ENCODE assay signal across 8 mouse cellular contexts in genomic region chr15:103323070-103323454, GRCm38 (mm10). TPM values are rescaled to one million over a fixed set of nuclear protein-coding genes. Genes with fewer than 3 reads are reported as not detected.
A peak's percentile ranks its signal among the peaks of the same experiment; 100 is the strongest.
DNase-seq lines count a peak whose midpoint lies in the region; ATAC-seq and TF ChIP-seq lines count a peak whose summit lies in the region.

No protein-coding gene starts in this region.

- H3K9ac ChIP-seq in heart, embryonic 15.5 days: peak overlapping the region; percentile 84
- H3K9ac ChIP-seq in liver, embryonic 14.5 days (replicated peaks): peak overlapping the region; percentile 42
- H3K9ac ChIP-seq in stomach, embryonic 16.5 days (ENCODE audit: low read length): peak overlapping the region; percentile 85

- TF ChIP-seq EP300 in liver, embryonic 14.5 days (IDR thresholded peaks at IDR 0.05; ENCODE audit: low read depth): no peak

- H3K9me3 ChIP-seq in heart, embryonic 15.5 days (replicated peaks): no peaks in the 10 kb centered on the region
- H3K9me3 ChIP-seq in liver, embryonic 14.5 days (ENCODE audit: control insufficient read depth, low read length): no peaks in the 10 kb centered on the region
- H3K9me3 ChIP-seq in stomach, embryonic 16.5 days (replicated peaks; ENCODE audit: control insufficient read depth, low read length): no peaks in the 10 kb centered on the region

- peak overlapping the region; percentile 48; the same call in 1 of the 2 replicates for H3K4me3 ChIP-seq in spleen, adult 2 months (ENCODE audit: extremely low read depth, insufficient read depth, insufficient read length)
- H3K4me3 ChIP-seq in heart, embryonic 15.5 days: peak overlapping the region; percentile 78
- H3K4me3 ChIP-seq in liver, embryonic 14.5 days (ENCODE audit: insufficient read depth in 1 of 2, low read depth in 2 of 2, low read length in 2 of 2): peak overlapping the region; percentile 55 to 57
- H3K4me3 ChIP-seq in stomach, embryonic 16.5 days (replicated peaks; ENCODE audit: low read length): peak overlapping the region; percentile 54

- WGBS in spleen, adult 2 months: 10% methylated on average over 24 of the region's 26 CpGs
- 3% methylated on average over 17 of the region's 26 CpGs for WGBS in heart, embryonic 15.5 days
- 4% methylated on average over 14 of the region's 26 CpGs for WGBS in liver, embryonic 14.5 days (ENCODE audit: insufficient replicate concordance)
- WGBS in stomach, embryonic 16.5 days: under 1% methylated on average over 25 of the region's 26 CpGs

- peak; percentile 64 for DNase-seq in adrenal gland, postnatal 25 days
- DNase-seq in adrenal gland, postnatal 10 days: no peak
- DNase-seq in spleen, adult 2 months (ENCODE audit: low read depth in 1 of 2, low spot score in 2 of 2): no peak
- no peak for DNase-seq in spleen, postnatal 4 days (ENCODE audit: low spot score in 2 of 2)
- DNase-seq in liver, embryonic 14.5 days (ENCODE audit: low read depth in 3 of 3, low spot score in 3 of 3): no peak
- DNase-seq in adrenal gland, adult (ENCODE audit: inconsistent age in 2 of 2, low spot score in 1 of 2): no peak

- peak; percentile 60; the same call in 1 of the 2 replicates for ATAC-seq in heart, embryonic 15.5 days (replicated peaks; ENCODE audit: insufficient number of reproducible peaks, insufficient read depth, low FRiP score, low read depth)
- ATAC-seq in liver, embryonic 14.5 days (ENCODE audit: insufficient read depth): peak; percentile 61
- peak; percentile 61 for ATAC-seq in stomach, embryonic 16.5 days (ENCODE audit: insufficient read depth, low FRiP score)

- H3K27ac ChIP-seq in spleen, adult 2 months (ENCODE audit: insufficient read depth, low read length): no peak overlapping the region
- peak overlapping the region; percentile 64 for H3K27ac ChIP-seq in heart, embryonic 15.5 days
- H3K27ac ChIP-seq in liver, embryonic 14.5 days: no peak overlapping the region
- H3K27ac ChIP-seq in stomach, embryonic 16.5 days (ENCODE audit: low read length): no peak overlapping the region

- peak overlapping the region; percentile 96 for H3K4me2 ChIP-seq in heart, embryonic 15.5 days
- peak overlapping the region; percentile 68 for H3K4me2 ChIP-seq in liver, embryonic 14.5 days (ENCODE audit: low read depth)
- H3K4me2 ChIP-seq in stomach, embryonic 16.5 days (ENCODE audit: low read depth, low read length): peak overlapping the region; percentile 78

- TF ChIP-seq CTCF in spleen, adult 2 months (IDR thresholded peaks at IDR 0.05; ENCODE audit: extremely low read depth, insufficient read depth, insufficient read length, insufficient replicate concordance): no peak
- TF ChIP-seq CTCF in liver, embryonic 14.5 days (IDR thresholded peaks at IDR 0.05; ENCODE audit: low read depth): no peak

- no peak for TF ChIP-seq POLR2A in spleen, adult 2 months (IDR thresholded peaks at IDR 0.05; ENCODE audit: low read depth, low read length)

- H3K36me3 ChIP-seq in spleen, adult 2 months (ENCODE audit: control insufficient read depth, insufficient read depth, low read length): no peaks in the 10 kb centered on the region
- no peaks in the 10 kb centered on the region for H3K36me3 ChIP-seq in heart, embryonic 15.5 days
- H3K36me3 ChIP-seq in liver, embryonic 14.5 days (replicated peaks; ENCODE audit: control insufficient read depth, insufficient read depth, low read depth): no peaks in the 10 kb centered on the region
- H3K36me3 ChIP-seq in stomach, embryonic 16.5 days (ENCODE audit: control insufficient read depth, insufficient read depth, low read length): no peaks in the 10 kb centered on the region

- no peaks in the 10 kb centered on the region for H3K27me3 ChIP-seq in spleen, adult 2 months (ENCODE audit: control insufficient read depth, insufficient read depth, low read length)
- H3K27me3 ChIP-seq in heart, embryonic 15.5 days: no peaks in the 10 kb centered on the region
- H3K27me3 ChIP-seq in liver, embryonic 14.5 days (ENCODE audit: control insufficient read depth, insufficient read depth, low read length): no peaks in the 10 kb centered on the region
- no peaks in the 10 kb centered on the region for H3K27me3 ChIP-seq in stomach, embryonic 16.5 days (ENCODE audit: control insufficient read depth, insufficient read depth, low read length)

- H3K4me1 ChIP-seq in spleen, adult 2 months (ENCODE audit: control insufficient read depth, insufficient read depth, insufficient read length): peaks cover 3% of the 10 kb centered on the region; the same call in 1 of the 2 replicates
- peaks cover 42% of the 10 kb centered on the region for H3K4me1 ChIP-seq in heart, embryonic 15.5 days (replicated peaks)
- peaks cover 0 to 8% of the 10 kb centered on the region in 2 experiments; a peak in 2 of 4 replicates for H3K4me1 ChIP-seq in liver, embryonic 14.5 days (replicated peaks; ENCODE audit: control insufficient read depth in 2 of 2, insufficient read depth in 2 of 2, low read length in 1 of 2)
- H3K4me1 ChIP-seq in stomach, embryonic 16.5 days (ENCODE audit: control insufficient read depth, insufficient read depth, low read length): peaks cover 23% of the 10 kb centered on the region

RNA-seq across cellular contexts. Expression of gene Gpr84, which starts 12.7 kb away (rescaled TPM):
- not detected in 2 replicates for total RNA-seq in adrenal gland, postnatal 25 days (2021)
- total RNA-seq in adrenal gland, postnatal 10 days (2021): not detected
- polyA plus RNA-seq in spleen, adult 2 months (2012; rRNA removed): 0.33 and 0.49 TPM in 2 replicates
- 0.11 and 0.25 TPM in 2 replicates for polyA plus RNA-seq in heart, embryonic 15.5 days (2015; fragmentation: Nextera tagmentation; extraction: Ambion mirVana)
- polyA plus RNA-seq in liver, embryonic 14.5 days (2012; rRNA removed): 0.17 and 0.20 TPM in 2 replicates
- polyA plus RNA-seq in liver, embryonic 14.5 days (2014; fragmentation: Nextera tagmentation; extraction: Ambion mirVana): 0.18 and 0.32 TPM in 2 replicates
- 0.15 and 0.59 TPM in 2 replicates for polyA plus RNA-seq in stomach, embryonic 16.5 days (2015; fragmentation: Nextera tagmentation; extraction: Ambion mirVana)

RNA-seq across cellular contexts. Expression of gene Zfp385a, which starts 16.8 kb away (rescaled TPM):
- total RNA-seq in adrenal gland, postnatal 25 days (2021): 8.8 and 9.1 TPM in 2 replicates
- 10 to 100 TPM; 20.1 to 24.2 TPM for total RNA-seq in adrenal gland, postnatal 10 days (2021)
- 28.1 and 31.0 TPM in 2 replicates for polyA plus RNA-seq in spleen, adult 2 months (2012; rRNA removed)
- polyA plus RNA-seq in heart, embryonic 15.5 days (2015; fragmentation: Nextera tagmentation; extraction: Ambion mirVana): 5.9 and 10.5 TPM in 2 replicates
- polyA plus RNA-seq in liver, embryonic 14.5 days (2012; rRNA removed): 4.9 and 5.6 TPM in 2 replicates
- 4.7 and 6.2 TPM in 2 replicates for polyA plus RNA-seq in liver, embryonic 14.5 days (2014; fragmentation: Nextera tagmentation; extraction: Ambion mirVana)
- polyA plus RNA-seq in stomach, embryonic 16.5 days (2015; fragmentation: Nextera tagmentation; extraction: Ambion mirVana): 6.9 and 7.0 TPM in 2 replicates

RNA-seq across cellular contexts. Expression of gene Itga5, which starts 43.5 kb away (rescaled TPM):
- 35.5 and 45.9 TPM in 2 replicates for total RNA-seq in adrenal gland, postnatal 25 days (2021)
- 10 to 100 TPM; 38.0 to 38.2 TPM for total RNA-seq in adrenal gland, postnatal 10 days (2021)
- polyA plus RNA-seq in spleen, adult 2 months (2012; rRNA removed): 7.1 and 8.0 TPM in 2 replicates
- polyA plus RNA-seq in heart, embryonic 15.5 days (2015; fragmentation: Nextera tagmentation; extraction: Ambion mirVana): 62.4 and 70.8 TPM in 2 replicates
- polyA plus RNA-seq in liver, embryonic 14.5 days (2012; rRNA removed): 8.4 and 9.3 TPM in 2 replicates
- 9.9 and 12.5 TPM in 2 replicates for polyA plus RNA-seq in liver, embryonic 14.5 days (2014; fragmentation: Nextera tagmentation; extraction: Ambion mirVana)
- 58.9 and 59.0 TPM in 2 replicates for polyA plus RNA-seq in stomach, embryonic 16.5 days (2015; fragmentation: Nextera tagmentation; extraction: Ambion mirVana)

RNA-seq across cellular contexts. Expression of gene Copz1, which starts 50.5 kb away (rescaled TPM):
- total RNA-seq in adrenal gland, postnatal 25 days (2021): 143 and 145 TPM in 2 replicates
- 100 to 1,000 TPM; 114 TPM for total RNA-seq in adrenal gland, postnatal 10 days (2021)
- polyA plus RNA-seq in spleen, adult 2 months (2012; rRNA removed): 43.2 and 46.8 TPM in 2 replicates
- 145 and 168 TPM in 2 replicates for polyA plus RNA-seq in heart, embryonic 15.5 days (2015; fragmentation: Nextera tagmentation; extraction: Ambion mirVana)
- polyA plus RNA-seq in liver, embryonic 14.5 days (2012; rRNA removed): 118 and 133 TPM in 2 replicates
- polyA plus RNA-seq in liver, embryonic 14.5 days (2014; fragmentation: Nextera tagmentation; extraction: Ambion mirVana): 205 and 219 TPM in 2 replicates
- polyA plus RNA-seq in stomach, embryonic 16.5 days (2015; fragmentation: Nextera tagmentation; extraction: Ambion mirVana): 265 and 272 TPM in 2 replicates
